Mouse (Mus musculus): ENCODE measurements around the gene Etv3. TPM values are rescaled to one million over a fixed set of nuclear protein-coding genes. Genes with fewer than 3 reads are reported as not detected.

The Etv3 gene
- polyA plus RNA-seq, 1 experiment from 2014 or later, result 12.5 TPM

GRCm38 (mm10) chr3:87511971-87512765, 13.0 kb upstream of the Etv3 start:
- WGBS, result 38% methylated on average over 16 of the region's 16 CpGs
- peak overlapping the region; percentile 23 for H3K27ac ChIP-seq (ENCODE audit: low read length)
- peak overlapping the region; percentile 1; the same call in 1 of the 2 replicates for H3K9ac ChIP-seq (ENCODE audit: low read depth, low read length)
- H3K9me3 ChIP-seq (ENCODE audit: control insufficient read depth, low read length), result no peaks in the 10 kb centered on the region
- H3K4me2 ChIP-seq (ENCODE audit: low read depth, low read length), result 0 out of 2 replicates have a peak overlapping the region, but pooled peaks have one; percentile 3
- H3K36me3 ChIP-seq (ENCODE audit: control insufficient read depth, insufficient read depth, low read length), result no peaks in the 10 kb centered on the region
- peak; percentile 66 for ATAC-seq
- H3K27me3 ChIP-seq (replicated peaks; ENCODE audit: control insufficient read depth, insufficient read depth, low read length), result no peaks in the 10 kb centered on the region
- H3K4me1 ChIP-seq (ENCODE audit: control insufficient read depth, insufficient read depth, low read length), result peaks cover 41% of the 10 kb centered on the region
- no peak overlapping the region for H3K4me3 ChIP-seq (ENCODE audit: low read length)

GRCm38 (mm10) chr3:87515567-87516081, 9.6 kb upstream of the Etv3 start:
- Histone ChIP-seq H3K27ac (ENCODE audit: low read length) (peak overlapping the region; percentile 69), H3K9me3 (ENCODE audit: control insufficient read depth, low read length) (no peaks in the 10 kb centered on the region), H3K4me1 (ENCODE audit: control insufficient read depth, insufficient read depth, low read length) (peaks cover 22% of the 10 kb centered on the region), H3K27me3 (replicated peaks; ENCODE audit: control insufficient read depth, insufficient read depth, low read length) (no peaks in the 10 kb centered on the region), H3K4me2 (ENCODE audit: low read depth, low read length) (peak overlapping the region; percentile 41), H3K9ac (ENCODE audit: low read depth, low read length) (peak overlapping the region; percentile 50; the same call in 1 of the 2 replicates), H3K36me3 (ENCODE audit: control insufficient read depth, insufficient read depth, low read length) (no peaks in the 10 kb centered on the region), H3K4me3 (ENCODE audit: low read length) (no peak overlapping the region)
- 48% methylated on average over 13 of the region's 13 CpGs for WGBS
- peak; percentile 47 for ATAC-seq

- Histone ChIP-seq H3K27me3 (replicated peaks; ENCODE audit: control insufficient read depth, insufficient read depth, low read length) (no peaks in the 10 kb centered on the region), H3K36me3 (ENCODE audit: control insufficient read depth, insufficient read depth, low read length) (no peaks in the 10 kb centered on the region), H3K9me3 (ENCODE audit: control insufficient read depth, low read length) (no peaks in the 10 kb centered on the region), H3K4me1 (ENCODE audit: control insufficient read depth, insufficient read depth, low read length) (peaks cover 10% of the 10 kb centered on the region), H3K9ac (ENCODE audit: low read depth, low read length) (no peak overlapping the region), H3K4me2 (ENCODE audit: low read depth, low read length) (no peak overlapping the region), H3K27ac (ENCODE audit: low read length) (no peak overlapping the region), H3K4me3 (ENCODE audit: low read length) (no peak overlapping the region)
- ATAC-seq, result no peak
These were observed 6.8 kb upstream of the Etv3 start for GRCm38 (mm10) chr3:87518425-87518824.

- no peaks in the 10 kb centered on the region for H3K27me3 ChIP-seq (replicated peaks; ENCODE audit: control insufficient read depth, insufficient read depth, low read length)
- WGBS, result 73% methylated on average over 4 of the region's 4 CpGs
These were observed 4.1 kb upstream of the Etv3 start for GRCm38 (mm10) chr3:87521126-87521525.

GRCm38 (mm10) chr3:87521833-87522232, 3.4 kb upstream of the Etv3 start:
- Histone ChIP-seq H3K9me3 (ENCODE audit: control insufficient read depth, low read length) (no peaks in the 10 kb centered on the region), H3K9ac (ENCODE audit: low read depth, low read length) (no peak overlapping the region), H3K36me3 (ENCODE audit: control insufficient read depth, insufficient read depth, low read length) (no peaks in the 10 kb centered on the region), H3K4me1 (ENCODE audit: control insufficient read depth, insufficient read depth, low read length) (peaks cover 8% of the 10 kb centered on the region; the same call in 1 of the 2 replicates), H3K4me2 (ENCODE audit: low read depth, low read length) (no peak overlapping the region), H3K4me3 (ENCODE audit: low read length) (no peak overlapping the region), H3K27ac (ENCODE audit: low read length) (no peak overlapping the region), H3K27me3 (replicated peaks; ENCODE audit: control insufficient read depth, insufficient read depth, low read length) (no peaks in the 10 kb centered on the region)
- no peak for ATAC-seq
- WGBS, result 46% methylated on average over 1 of the region's 1 CpGs

More at GRCm38 (mm10) chr3:87521126-87521525, 4.1 kb upstream of the Etv3 start:
- Histone ChIP-seq H3K4me3 (ENCODE audit: low read length) (no peak overlapping the region), H3K9me3 (ENCODE audit: control insufficient read depth, low read length) (no peaks in the 10 kb centered on the region), H3K27ac (ENCODE audit: low read length) (no peak overlapping the region), H3K4me2 (ENCODE audit: low read depth, low read length) (no peak overlapping the region), H3K4me1 (ENCODE audit: control insufficient read depth, insufficient read depth, low read length) (0 out of 2 replicates have a peak, but pooled peaks cover 3% of the 10 kb centered on the region), H3K9ac (ENCODE audit: low read depth, low read length) (no peak overlapping the region), H3K36me3 (ENCODE audit: control insufficient read depth, insufficient read depth, low read length) (no peaks in the 10 kb centered on the region)
- no peak for ATAC-seq

- Histone ChIP-seq H3K36me3 (ENCODE audit: control insufficient read depth, insufficient read depth, low read length) (peaks cover under 1% of the 10 kb centered on the region; the same call in 1 of the 2 replicates), H3K27me3 (replicated peaks; ENCODE audit: control insufficient read depth, insufficient read depth, low read length) (no peaks in the 10 kb centered on the region), H3K27ac (ENCODE audit: low read length) (no peak overlapping the region), H3K9me3 (ENCODE audit: control insufficient read depth, low read length) (no peaks in the 10 kb centered on the region), H3K4me3 (ENCODE audit: low read length) (no peak overlapping the region), H3K4me1 (ENCODE audit: control insufficient read depth, insufficient read depth, low read length) (peaks cover 15% of the 10 kb centered on the region; the same call in 1 of the 2 replicates), H3K9ac (ENCODE audit: low read depth, low read length) (no peak overlapping the region), H3K4me2 (ENCODE audit: low read depth, low read length) (no peak overlapping the region)
- ATAC-seq, result no peak
- WGBS, result 90% methylated on average over 9 of the region's 9 CpGs
These were observed 1.5 kb upstream of the Etv3 start for GRCm38 (mm10) chr3:87523701-87524100.

GRCm38 (mm10) chr3:87525837-87526570, 797 bp downstream of the Etv3 start:
- 3% methylated on average over 27 of the region's 27 CpGs for WGBS
- H3K27ac ChIP-seq (ENCODE audit: low read length), result peak overlapping the region; percentile 81
- H3K9me3 ChIP-seq (ENCODE audit: control insufficient read depth, low read length), result no peaks in the 10 kb centered on the region
- H3K4me2 ChIP-seq (ENCODE audit: low read depth, low read length), result peak overlapping the region; percentile 73
- no peaks in the 10 kb centered on the region for H3K27me3 ChIP-seq (replicated peaks; ENCODE audit: control insufficient read depth, insufficient read depth, low read length)
- H3K36me3 ChIP-seq (ENCODE audit: control insufficient read depth, insufficient read depth, low read length), result peaks cover 7% of the 10 kb centered on the region; the same call in 1 of the 2 replicates
- H3K4me3 ChIP-seq (ENCODE audit: low read length), result peak overlapping the region; percentile 91
- peak overlapping the region; percentile 98 for H3K9ac ChIP-seq (ENCODE audit: low read depth, low read length)
- peak; percentile 74 for ATAC-seq
- peaks cover 15% of the 10 kb centered on the region; the same call in 1 of the 2 replicates for H3K4me1 ChIP-seq (ENCODE audit: control insufficient read depth, insufficient read depth, low read length)

GRCm38 (mm10) chr3:87527139-87527538, 1.9 kb downstream of the Etv3 start:
- no peak for ATAC-seq
- H3K4me2 ChIP-seq (ENCODE audit: low read depth, low read length), result no peak overlapping the region
- peaks cover 7% of the 10 kb centered on the region; the same call in 1 of the 2 replicates for H3K36me3 ChIP-seq (ENCODE audit: control insufficient read depth, insufficient read depth, low read length)
- no peak overlapping the region; the same call in 1 of the 2 replicates for H3K9ac ChIP-seq (ENCODE audit: low read depth, low read length)
- peaks cover 15% of the 10 kb centered on the region; the same call in 1 of the 2 replicates for H3K4me1 ChIP-seq (ENCODE audit: control insufficient read depth, insufficient read depth, low read length)
- 83% methylated on average over 12 of the region's 12 CpGs for WGBS
- no peak overlapping the region for H3K27ac ChIP-seq (ENCODE audit: low read length)
- no peak overlapping the region for H3K4me3 ChIP-seq (ENCODE audit: low read length)
- no peaks in the 10 kb centered on the region for H3K9me3 ChIP-seq (ENCODE audit: control insufficient read depth, low read length)
- H3K27me3 ChIP-seq (replicated peaks; ENCODE audit: control insufficient read depth, insufficient read depth, low read length), result no peaks in the 10 kb centered on the region

GRCm38 (mm10) chr3:87528021-87528420, 2.8 kb downstream of the Etv3 start:
- no peaks in the 10 kb centered on the region for H3K27me3 ChIP-seq (replicated peaks; ENCODE audit: control insufficient read depth, insufficient read depth, low read length)
- H3K4me1 ChIP-seq (ENCODE audit: control insufficient read depth, insufficient read depth, low read length), result peaks cover 15% of the 10 kb centered on the region; the same call in 1 of the 2 replicates
- H3K9me3 ChIP-seq (ENCODE audit: control insufficient read depth, low read length), result no peaks in the 10 kb centered on the region
- ATAC-seq, result no peak
- H3K4me3 ChIP-seq (ENCODE audit: low read length), result no peak overlapping the region
- 88% methylated on average over 8 of the region's 8 CpGs for WGBS
- no peak overlapping the region for H3K4me2 ChIP-seq (ENCODE audit: low read depth, low read length)
- H3K9ac ChIP-seq (ENCODE audit: low read depth, low read length), result no peak overlapping the region
- no peak overlapping the region for H3K27ac ChIP-seq (ENCODE audit: low read length)
- peaks cover 9% of the 10 kb centered on the region; the same call in 1 of the 2 replicates for H3K36me3 ChIP-seq (ENCODE audit: control insufficient read depth, insufficient read depth, low read length)

Data from intestine, embryonic 16.5 days (tissue).